Mouse (Mus musculus) central nervous system, embryonic 14 days (tissue): ENCODE results near the gene Smyd3. TPM values are rescaled to one million over a fixed set of nuclear protein-coding genes. Genes with fewer than 3 reads are reported as not detected.

Experiments used
- polyA plus RNA-seq: library from polyadenylated mRNA; depleted of rRNA; stranded (reverse); fragments of >200 nt; gene quantifications from 2 replicates; pipeline ENCODE4 v1.2.3, GENCODE M21; 2012; rRNA removed

Smyd3 gene
- polyA plus RNA-seq: 9.1 and 9.5 TPM in 2 replicates

DNA sequence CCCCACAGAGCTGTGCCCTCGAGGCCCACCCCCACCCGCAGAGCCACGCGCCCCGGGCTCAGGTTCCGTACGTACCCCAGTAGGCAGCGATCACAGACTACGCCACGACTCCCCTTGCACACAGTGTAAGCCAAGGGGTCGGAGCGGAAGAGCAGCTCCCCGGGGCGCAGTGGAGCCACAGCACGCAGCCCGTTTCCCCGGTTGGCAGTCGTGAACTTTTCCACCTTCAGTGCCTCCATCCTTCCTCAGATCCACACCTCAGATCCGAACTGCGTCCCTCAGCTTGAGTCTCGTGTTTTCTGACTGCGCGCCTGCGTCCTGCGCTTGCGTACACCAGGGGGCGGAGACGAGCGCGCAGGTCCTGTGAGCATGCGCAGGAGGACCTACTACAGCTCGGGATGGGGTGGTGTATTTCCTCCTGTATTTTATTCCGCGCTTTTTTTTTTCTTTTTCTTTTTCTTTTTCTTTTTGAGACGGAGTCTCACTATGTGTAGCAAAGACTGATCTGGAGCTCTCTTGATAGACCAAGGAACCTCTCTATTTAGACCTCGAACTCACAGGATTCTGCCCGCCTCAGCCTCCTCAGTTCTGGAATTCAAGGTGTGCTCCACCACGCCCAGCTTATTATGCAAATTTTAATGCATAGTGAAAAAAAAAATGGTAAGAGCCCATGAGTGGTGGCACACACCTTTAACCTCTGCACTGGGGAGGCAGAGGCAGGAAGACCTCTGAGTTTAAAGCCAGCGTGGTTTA lies at the start of gene Smyd3:
Gene Smyd3, minus strand, starts transcription at position 329 of the 753 bp plus-strand sequence.

DNA sequence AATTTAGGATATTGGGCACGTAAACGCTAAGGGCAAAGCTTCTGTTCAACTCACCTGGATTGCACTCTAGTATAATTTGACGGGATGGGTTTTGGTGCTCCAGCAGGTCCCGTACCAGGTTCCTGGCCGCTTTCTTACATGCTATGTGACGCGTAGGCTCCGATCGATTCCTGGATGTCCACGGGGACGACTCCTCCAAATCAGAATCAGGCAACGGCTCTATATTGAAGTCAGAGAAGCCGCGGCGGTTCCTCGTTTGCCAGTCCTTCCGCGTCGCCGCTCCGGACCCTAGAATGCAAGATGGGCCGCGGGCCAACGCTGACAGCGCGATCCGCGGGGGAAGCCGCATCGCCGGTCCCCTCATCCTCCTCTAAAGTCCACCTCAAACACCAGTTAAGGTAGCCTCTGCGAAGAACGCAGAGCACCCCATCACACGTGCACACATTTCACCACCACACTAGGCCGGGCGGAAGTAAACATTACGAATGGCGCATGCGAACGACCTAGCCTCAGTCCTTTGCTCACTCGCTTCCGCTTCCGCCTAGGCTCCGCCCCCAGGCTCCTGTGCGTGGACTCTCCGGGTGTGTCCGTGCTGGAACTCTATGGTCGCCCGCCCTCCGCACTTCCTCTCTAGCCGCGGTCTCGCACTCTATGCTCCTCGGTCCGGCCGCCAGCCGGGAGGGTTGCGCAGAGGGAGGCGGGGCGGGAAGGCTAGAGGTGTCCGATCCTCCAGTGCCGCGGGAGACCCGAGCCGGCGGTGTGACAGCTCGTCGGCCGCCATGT lies 28.1 kb upstream of the Smyd3 start, which contains the start of the genes Tfb2m and Cnst:
Gene Tfb2m, minus strand, starts transcription at position 500 of the 783 bp plus-strand sequence.
Gene Cnst, plus strand, starts transcription at position 603 of the 783 bp plus-strand sequence.

Other genes starting within 250 kb of the Smyd3 start
- 18.8 and 21.2 TPM in 2 replicates for gene Tfb2m, start 28.2 kb upstream of the Smyd3 start, polyA plus RNA-seq
- gene Cnst, start 28.3 kb upstream of the Smyd3 start, polyA plus RNA-seq: 25.3 and 28.5 TPM in 2 replicates
- 69.0 TPM in 2 replicates for gene Sccpdh, start 150.2 kb upstream of the Smyd3 start, polyA plus RNA-seq
- 0.05 and 0.08 TPM in 2 replicates for gene Kif28, start 227.2 kb upstream of the Smyd3 start, polyA plus RNA-seq